Mouse (Mus musculus) skeletal muscle tissue, adult 2 months (tissue): ENCODE measurements around the gene Phc2.
A peak's percentile ranks its signal among the peaks of the same experiment; 100 is the strongest.
"Not testable (repeated sequence)": the region's sequence is repeated elsewhere in the genome, so short reads cannot be mapped to it uniquely, and the experiment has no call there.

ENCODE experiments used
- DNase-seq: peaks from one replicate; pipeline ENCODE4 v3.0.0-alpha.2; 2012; ENCODE audit warnings: low read depth, low spot score

Gene Phc2

DNA sequence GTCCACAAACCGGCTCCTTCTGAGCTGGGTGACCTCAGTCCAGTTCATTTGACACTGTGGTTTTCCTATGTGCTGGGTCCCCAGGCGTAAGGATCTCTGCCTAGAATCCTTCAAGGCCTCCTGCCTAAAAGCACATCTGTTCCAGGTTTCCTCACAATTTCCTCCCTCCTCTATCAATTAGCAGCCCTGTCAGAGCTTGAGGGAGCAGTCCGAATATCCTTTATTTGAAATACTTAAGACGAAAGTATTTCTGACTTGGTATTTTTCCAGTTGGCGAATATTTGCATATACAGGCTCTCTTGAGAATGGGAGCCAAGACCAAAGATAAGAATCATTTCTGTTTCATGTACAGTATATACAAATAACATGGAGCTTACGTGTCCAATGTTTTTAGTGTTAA is 8.6 kb upstream of the Phc2 start:
- no peak for DNase-seq

DNA sequence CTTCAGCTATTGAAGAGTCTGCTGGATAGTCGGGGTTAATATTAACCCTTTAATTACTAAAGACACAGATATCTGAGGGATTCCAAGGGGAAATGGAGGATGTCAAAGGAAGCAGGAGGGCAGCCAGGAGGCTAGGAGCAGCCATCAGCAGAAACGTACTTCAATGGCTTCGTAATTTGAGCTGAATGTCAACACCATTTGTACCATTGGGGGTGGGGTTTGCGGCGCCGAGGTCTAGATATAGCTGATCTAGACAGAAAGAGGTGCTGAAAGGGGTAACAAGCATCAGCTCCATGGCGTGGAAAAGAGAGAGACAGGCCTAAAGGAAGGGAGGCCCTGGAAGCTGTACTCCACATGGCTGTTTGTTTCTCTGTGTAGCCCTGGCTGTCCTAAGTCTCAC is 7.7 kb upstream of the Phc2 start:
- no peak for DNase-seq

DNA sequence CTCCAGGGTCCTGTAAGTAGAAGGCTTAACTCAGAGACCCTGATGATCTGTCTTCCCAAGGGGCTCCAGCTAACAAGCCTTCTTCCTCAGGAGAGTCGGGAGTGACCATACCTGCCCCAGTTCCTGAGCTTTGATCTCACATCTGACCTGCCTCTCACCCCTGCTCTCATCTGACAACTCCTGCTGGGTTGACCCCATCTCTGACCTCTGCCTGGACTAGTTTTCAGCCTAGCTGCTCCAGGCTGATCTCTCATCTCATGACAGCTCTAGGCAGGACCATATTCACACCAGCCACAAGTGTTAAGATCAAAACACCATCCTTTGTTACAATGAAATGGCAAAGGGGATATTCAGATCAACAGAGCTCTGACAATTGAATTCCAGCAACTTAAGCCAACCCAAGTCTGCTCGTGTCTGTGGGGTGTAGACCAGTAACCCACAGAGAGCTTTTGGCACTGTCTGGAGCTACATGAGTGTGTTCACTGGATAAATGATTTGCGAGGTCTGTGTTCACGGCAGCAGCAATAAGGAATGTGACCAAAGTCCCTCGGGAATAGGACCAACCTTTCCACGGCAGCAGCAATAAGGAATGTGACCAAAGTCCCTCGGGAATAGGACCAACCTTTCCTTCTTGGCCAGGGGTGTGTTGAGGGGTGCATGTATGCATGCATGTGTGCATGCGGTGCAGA is 5.8 kb upstream of the Phc2 start:
- no peak for DNase-seq

DNA sequence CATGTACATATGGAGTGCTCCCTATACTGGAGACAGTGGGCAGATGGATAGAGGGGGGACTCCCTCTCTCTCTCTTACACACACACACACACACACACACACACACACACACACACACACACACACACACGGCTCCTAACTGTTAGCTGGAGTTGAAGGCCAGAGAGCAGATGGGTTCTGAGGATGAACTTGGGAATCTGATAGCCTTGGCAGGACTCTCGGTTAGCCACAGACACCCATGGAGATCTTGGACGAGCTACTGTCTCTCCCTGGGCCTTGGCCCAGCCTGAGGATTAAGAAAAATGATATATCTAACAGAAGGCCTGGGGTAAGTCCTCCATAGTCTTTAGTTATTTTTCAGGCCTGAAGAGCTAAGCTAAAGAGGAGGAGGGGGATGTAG is 3.0 kb upstream of the Phc2 start:
- peak; percentile 51 for DNase-seq

DNA sequence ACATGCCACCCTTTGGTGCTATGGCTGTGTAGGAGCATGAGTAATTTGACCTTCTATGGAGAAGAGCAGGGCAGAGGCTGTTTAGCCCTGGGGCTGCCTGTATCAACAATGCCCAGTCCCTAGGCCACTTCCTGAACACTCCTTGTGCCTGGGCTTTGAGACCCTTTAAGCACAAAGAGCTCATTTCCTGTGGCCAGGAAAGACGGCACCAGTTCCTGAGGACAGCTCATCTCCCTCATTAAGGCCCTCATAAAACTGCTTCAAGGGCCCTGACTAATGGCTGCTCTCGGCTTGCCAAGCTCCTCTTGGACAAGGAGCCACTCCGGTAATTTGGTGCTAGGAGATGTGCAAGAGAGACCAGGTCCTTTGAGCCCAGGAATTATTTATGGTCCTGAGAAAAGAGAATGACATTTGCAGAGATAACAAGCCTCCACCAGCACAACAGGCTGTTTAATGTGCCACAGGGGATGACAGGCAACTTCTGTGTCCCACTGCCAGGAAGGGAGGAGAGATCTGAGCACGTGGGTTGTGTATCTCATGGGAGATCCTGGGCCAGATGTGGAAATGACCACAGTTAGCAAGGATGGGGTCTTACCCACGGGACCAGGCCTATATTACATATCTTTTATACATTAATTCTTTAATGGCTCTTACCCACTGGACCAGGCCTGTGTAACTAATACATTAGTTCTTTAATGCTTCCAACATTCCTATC is 1.8 kb upstream of the Phc2 start:
- no peak for DNase-seq

DNA sequence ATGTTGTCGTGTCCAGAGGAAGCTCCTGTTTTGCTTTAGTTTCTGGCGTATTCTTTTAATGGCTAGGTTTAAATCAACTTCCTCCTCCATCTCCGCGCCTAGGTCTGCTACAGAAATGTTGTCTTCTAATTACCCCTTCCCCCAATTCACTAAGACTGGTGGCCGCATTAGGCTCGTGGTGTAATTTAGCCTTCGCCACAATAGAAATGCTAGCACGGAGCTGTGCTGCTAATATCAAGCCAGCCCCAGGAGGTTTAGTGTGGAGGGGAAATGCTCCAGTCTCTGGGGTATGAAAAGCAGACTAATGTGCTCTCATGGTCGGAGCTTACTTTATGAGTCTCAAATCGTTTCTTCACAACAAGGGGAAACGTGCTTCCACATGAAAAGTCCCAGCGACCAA is 944 bp downstream of the Phc2 start:
- DNase-seq: no peak

DNA sequence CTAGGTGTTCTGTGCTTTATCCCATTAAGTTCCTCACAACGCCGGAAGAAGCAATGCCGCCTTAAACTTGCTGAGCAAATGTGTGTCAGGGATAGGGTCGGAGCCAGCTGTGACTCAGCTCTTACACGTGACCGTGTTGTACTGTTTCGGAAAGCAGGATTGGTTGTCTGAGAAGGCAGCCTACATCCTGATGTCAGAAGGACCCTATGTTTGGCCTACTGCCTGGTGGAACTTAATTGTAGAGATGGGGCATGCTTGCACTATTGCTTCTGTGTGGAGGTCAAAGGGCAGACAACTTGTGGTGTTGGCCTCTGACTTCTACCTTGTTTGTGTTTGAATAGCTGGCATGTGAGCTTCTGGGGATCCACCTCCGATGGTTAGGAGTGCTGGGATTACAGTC is 5.7 kb downstream of the Phc2 start:
- DNase-seq: no peak

DNA sequence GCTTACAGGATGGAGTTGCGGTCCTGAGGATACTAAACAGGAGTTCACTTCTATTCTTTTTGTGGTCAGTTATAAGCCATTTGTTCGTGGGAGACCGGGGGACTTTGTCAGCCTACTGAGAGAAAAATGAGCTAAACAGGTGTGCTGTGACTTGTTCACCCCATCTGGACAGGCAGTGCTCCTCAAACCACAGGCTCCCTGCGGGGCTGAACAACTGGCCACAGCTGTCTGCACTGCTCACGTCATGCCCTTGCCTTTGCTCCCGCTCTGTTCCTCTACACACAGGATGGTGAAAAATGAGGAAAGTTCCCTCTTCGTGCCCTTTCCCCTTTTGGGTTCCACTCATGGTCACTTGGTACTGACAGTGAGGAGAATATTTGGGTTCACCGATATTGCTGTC is 6.6 kb downstream of the Phc2 start:
- no peak for DNase-seq

DNA sequence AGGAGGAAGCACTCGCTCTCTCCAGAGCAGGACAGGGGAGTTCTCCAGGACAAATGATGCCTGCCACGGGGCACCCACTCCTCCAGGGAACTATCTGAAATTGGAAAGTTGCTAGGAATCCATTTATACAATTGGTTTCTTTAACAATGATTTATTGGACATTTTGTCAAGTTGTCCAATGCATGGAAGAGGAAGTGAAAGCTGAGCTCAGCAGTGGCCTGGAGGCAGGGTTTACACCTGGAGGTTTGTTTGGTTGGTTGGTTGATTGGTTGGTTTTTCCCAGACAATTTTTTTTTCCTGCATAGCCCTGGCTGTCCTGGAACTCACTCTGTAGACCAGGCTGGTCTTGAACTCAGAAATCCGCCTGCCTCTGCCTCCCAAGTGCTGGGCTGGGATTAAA is 9.5 kb downstream of the Phc2 start:
- DNase-seq: no peak

DNA sequence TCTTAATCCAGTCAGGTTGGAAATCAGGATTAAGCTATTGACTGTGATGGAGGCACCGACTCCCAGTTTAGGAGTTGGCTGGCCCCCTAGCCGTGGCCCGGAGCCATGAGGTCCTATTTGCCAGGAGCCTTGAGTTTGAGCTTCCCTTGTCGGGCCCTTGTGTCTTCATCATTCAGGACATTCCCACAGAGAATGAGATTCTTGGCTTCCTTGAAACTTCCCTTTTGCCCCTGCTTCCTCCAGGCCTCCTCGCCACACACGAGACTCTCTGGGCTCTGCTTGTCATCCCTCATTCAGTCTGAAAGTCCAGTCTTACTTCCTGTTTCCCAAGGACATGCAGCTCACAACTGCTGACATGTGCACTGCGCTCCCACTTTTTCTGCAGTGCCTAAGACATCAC is 11.9 kb downstream of the Phc2 start:
- DNase-seq: not testable (repeated sequence)

DNA sequence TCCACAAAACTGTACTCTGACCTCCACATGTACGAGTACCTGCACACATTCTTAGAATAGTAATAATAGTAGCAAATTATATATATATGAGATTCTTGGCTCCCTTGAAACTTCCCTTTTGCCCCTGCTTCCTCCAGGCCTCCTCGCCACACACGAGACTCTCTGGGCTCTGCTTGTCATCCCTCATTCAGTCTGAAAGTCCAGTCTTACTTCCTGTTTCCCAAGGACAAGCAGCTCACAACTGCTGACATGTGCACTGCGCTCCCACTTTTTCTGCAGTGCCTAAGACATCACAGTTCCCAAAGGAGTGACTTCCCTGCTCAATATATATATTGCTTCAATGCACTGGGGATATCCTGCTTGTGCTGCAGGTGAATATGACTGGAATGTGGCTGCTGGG is 12.7 kb downstream of the Phc2 start:
- DNase-seq: not testable (repeated sequence)

DNA sequence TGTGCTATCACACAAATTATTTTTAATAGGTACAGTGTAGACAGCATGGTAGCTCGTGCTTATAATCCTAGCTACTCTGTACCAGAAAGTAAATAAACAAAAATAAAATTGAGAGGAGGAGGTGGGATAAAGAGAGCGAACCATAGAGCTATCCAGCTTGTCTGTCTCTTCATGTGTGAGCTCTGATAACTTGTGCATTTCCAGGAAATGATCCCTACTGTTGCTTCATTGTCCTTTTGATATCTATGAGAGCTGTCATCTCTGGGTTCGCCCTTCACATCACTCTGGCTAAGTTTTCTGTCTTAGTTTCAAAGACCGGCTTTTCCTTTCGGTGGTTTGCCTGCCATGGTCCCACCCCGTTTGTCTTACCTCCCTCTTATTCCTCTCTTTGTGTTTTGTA is 14.7 kb downstream of the Phc2 start:
- no peak for DNase-seq

DNA sequence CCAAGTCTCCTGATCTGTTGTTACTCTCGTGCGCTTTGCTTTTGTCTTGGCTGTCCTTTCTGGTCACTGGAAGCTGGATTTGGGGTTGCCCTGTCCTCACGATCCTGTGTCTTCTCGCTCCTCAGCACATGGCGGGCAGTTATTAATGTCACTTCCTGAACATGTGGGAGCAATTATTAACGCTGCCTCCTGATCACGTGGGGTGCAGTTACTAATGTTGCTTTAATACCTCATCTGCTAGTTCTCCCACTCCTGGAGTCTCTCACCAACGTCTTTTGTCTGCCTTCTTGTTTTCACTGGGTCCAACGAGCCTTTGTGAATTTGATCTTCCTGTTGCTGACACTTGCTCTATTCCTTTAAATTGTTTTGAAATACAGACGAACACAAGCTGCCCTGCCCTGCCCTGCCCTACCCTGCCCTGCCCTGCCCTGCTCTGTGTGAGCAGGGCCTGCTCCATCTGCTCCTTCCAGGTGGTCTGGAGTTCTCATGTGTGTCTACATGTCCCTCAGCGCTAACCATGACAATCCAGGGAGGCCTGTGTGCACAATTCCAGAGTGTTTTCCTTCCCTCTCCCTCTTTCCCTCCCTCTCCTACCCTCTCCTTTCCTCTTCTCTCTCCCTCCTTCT is 16.2 kb downstream of the Phc2 start:
- no peak for DNase-seq

DNA sequence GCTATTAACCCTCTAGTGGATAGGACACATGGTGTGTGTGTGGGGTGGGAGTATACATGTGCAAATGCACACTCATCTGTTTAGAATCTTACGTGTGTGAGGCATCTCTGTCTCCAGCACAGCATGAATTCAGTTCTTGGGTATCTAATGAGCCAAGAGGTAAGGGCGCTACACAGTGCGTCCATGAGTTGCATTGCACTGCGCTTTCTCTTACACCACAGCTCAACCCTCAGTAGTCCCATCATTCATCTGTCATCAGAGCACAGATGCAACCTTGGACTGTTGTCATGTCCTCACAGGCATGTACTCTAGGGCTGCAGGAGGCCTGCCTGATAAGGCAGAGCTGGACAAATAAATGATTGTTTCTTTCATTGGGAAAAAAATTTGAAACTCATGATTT is 18.0 kb downstream of the Phc2 start:
- no peak for DNase-seq

DNA sequence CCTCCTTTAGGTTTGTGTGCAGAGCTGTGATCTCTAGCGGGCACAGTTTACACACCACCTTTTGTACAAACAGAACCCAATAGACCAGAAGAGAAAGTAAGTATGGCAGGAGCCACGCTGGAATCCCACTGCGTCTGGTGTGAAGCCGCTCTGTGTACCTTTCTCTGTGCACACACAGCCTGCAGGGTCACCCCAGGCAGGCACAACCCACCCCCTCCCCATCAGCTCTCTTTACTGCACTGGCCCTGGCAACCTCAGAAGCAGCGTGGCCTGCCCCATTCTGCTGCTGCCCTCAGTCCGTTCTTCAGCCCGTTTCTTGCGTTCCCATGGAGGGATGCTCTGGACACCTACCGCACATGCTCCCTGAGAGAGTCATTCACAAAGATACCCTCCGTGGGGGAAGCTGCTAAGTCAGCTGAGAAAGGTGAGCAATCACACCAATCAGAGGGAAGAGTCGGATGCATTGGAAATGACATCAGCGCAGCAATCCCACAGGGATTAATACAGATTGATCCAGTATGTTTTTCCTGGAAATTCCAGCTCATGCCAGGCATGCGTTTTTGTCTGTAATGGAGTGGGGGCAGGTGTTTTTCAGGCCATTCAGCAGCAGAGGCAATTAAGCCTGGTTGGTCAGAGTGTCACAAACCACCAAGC is 24.2 kb downstream of the Phc2 start:
- DNase-seq: no peak

DNA sequence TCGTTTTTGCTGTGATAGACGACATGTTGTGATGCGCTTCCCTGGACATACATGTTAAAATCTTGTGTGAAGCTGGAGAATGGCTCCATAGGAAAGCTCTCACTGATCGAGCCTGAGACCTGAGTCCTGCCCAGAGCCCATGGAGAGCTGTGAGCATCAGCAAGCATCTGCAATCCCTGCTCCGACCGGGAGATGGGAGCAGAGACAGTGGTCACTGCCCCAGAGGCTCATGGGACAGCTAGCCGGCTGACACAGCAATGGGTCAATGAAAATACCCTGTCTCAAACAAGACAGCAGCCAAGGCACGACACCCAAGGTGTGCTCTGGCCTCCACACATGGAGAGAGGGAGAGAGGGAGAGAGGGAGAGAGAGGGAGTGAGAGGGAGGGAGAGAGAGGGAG is 26.6 kb downstream of the Phc2 start:
- no peak for DNase-seq

DNA sequence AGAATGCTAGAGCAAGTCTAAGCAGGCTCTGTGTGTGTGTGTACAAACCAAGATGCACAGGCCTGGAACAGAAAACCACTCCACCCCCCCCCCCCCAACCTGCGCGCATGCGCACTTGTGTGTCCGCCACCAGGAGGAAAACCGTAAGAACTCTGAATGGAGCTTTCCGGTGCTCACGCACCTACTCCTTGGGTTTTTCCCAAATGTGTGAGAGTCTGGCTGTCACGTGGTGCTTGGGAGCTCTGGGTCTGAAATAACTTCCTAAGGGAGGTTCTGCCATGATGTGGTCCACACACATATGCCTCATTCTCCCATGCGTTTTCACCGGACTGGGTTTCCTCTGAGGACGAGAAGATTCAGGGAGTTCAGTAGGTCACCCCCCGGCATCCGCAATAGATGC is 27.8 kb downstream of the Phc2 start:
- DNase-seq: no peak

DNA sequence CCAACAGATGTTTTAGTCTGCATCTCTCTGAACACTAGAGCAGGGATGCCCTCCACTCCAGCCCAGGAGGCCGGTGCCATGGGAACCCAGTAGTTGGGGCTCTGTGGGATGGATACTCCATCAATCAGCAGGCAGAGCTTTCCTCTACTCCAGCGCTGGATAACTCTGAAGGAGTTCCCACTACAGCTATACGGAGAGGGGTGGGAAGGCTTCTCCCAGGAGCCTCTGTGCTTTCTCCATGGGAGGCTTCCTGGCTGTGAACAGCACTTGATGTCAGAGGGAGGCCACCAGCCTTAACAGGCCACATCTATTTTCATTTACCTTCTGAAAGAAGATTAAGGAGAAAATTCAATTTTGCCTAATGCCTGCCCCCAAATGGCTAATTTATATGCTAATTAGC is 29.2 kb downstream of the Phc2 start:
- no peak for DNase-seq

DNA sequence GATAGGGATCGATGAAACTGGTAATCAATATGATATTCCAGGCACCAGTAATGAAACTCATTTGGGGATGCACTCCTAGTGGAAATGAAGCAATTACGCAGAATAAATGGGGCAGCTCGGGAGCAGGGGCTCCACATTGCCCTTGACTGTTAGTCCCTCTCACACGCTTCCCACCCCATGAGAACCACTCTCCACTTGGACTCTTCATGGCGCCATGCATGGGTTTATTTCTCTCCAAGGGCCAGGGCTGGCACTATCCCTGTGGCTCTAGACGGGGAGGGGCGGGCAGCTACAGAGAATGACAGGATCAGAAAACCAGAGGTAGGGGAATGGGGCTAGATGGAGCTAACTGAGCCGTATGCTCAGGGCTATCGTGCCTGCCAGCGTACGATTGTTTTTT is 29.6 kb downstream of the Phc2 start:
- no peak for DNase-seq

DNA sequence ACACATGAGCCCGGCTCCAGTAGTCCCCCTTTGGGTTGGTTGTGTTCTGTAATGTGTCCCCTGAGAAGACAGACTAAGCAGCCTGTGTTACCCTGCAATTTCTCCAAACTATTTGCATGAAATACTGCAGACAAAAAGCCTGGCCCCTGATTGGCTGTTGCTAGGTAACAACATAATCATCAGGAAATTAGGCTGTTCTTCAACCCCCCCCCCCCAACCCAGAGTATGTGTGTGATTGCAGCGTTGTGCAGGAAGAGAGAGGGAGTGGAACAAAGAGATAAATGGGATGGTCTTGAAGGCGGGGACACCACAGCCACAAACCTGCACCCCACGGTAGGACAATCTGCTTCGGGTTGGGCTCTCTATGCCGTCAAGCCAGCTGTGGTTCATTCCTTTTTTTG is 34.0 kb downstream of the Phc2 start:
- no peak for DNase-seq

DNA sequence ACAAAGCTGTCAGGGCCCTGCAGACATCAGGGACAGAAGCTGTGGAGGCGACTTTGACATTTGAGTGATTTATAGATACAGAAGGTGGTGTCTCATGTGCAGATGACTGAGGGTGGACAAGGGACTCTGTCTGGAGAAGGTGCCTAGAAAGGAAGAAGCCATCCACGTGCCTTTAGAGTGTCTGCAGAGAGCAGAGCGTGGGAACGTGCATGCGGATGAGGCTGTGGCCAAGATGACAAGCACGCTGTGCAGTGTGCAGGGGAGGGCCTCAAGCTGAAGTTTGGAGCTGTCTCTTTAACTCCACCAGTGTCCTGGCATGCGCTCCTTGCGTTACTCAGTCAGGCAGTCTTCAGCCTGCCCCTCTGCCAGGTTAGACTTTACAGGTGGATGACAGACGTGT is 34.5 kb downstream of the Phc2 start:
- no peak for DNase-seq

DNA sequence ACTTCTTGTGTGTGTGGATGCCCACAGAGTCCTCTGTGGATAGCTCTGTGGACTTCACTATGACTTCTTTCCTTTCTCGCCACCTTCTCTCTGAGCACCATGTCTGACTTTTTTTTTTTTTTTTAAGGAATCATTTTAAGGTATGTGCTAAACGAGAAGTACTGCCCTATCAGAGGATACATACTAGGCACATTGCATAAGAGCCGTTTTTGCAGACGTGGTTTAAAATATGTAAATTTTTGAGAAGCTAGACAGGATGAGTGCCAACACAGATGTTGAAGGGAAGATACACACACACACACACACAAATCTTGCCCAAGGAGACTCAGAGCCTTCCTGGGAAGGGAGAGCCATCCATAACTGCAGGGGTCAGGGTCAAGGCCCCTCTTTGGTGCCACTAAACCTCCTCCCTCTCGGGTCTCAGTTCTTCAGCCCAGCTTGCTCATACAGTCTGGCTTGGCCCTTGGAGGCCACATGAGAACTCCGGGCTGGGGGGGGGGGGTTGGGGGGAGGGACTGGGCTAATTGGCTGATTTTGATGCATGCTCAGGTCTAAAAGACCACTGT is 35.3 kb downstream of the Phc2 start:
- DNase-seq: no peak
